Mouse (Mus musculus) embryonic facial prominence, embryonic 13.5 days (tissue): ENCODE results near the gene Spata13. TPM values are rescaled to one million over a fixed set of nuclear protein-coding genes. Genes with fewer than 3 reads are reported as not detected.

Experiments
- ATAC-seq: fragments of 200-750 bp; cut with Nextera tagmentation; 2 replicates; pipeline ENCODE4 v1.8.0; 2017; ENCODE audit warnings: low read depth; ENCODE audit not compliant: insufficient number of reproducible peaks, insufficient read depth, low FRiP score, low TSS enrichment
- H3K27ac ChIP-seq: fragments of 300-500 bp; sonication (generic); 2 replicates; pipeline ENCODE4 v1.5.1; 2015; ENCODE audit warnings: moderate library complexity, mild to moderate bottlenecking, inconsistent platforms
- H3K27me3 ChIP-seq: fragments of 300-500 bp; sonication (generic); 2 replicates; pipeline ENCODE4 v1.6.1; 2015; ENCODE audit warnings: mild to moderate bottlenecking, inconsistent platforms
- H3K36me3 ChIP-seq: fragments of 300-500 bp; sonication (generic); 2 replicates; pipeline ENCODE4 v1.6.1; 2015; ENCODE audit warnings: mild to moderate bottlenecking, inconsistent platforms
- H3K4me1 ChIP-seq: fragments of 300-500 bp; sonication (generic); 2 replicates; pipeline ENCODE4 v1.6.1; 2015; ENCODE audit warnings: inconsistent platforms
- H3K4me2 ChIP-seq: fragments of 300-500 bp; sonication (generic); 2 replicates; pipeline ENCODE4 v1.6.1; 2015; ENCODE audit warnings: moderate library complexity, mild to moderate bottlenecking, inconsistent platforms
- H3K4me3 ChIP-seq: fragments of 300-500 bp; sonication (generic); 2 replicates; pipeline ENCODE4 v1.5.1; 2015; ENCODE audit warnings: mild to moderate bottlenecking, inconsistent platforms
- H3K9ac ChIP-seq: fragments of 300-500 bp; sonication (generic); 2 replicates; pipeline ENCODE4 v1.6.1; 2015; ENCODE audit warnings: mild to moderate bottlenecking, inconsistent platforms
- H3K9me3 ChIP-seq: fragments of 300-500 bp; sonication (generic); 2 replicates; pipeline ENCODE4 v1.6.1; 2016; ENCODE audit warnings: inconsistent platforms
- WGBS: fragments of 180-500 bp; shearing (Covaris S2); methylation state at CpG from one replicate; pipeline ENCODE4 v1.1.7; 2015; ENCODE audit warnings: mixed read lengths; 5-methylcytosine and 5-hydroxymethylcytosine counted together
- polyA plus RNA-seq: library from polyadenylated mRNA; unstranded; fragments of >200 nt; fragmentation: Nextera tagmentation; extraction: Ambion mirVana; gene quantifications from 2 replicates; pipeline ENCODE4 v1.2.1, GENCODE M21; 2015

The Spata13 gene
- polyA plus RNA-seq, 1 experiment from 2014 or later, result 15.8 TPM

- H3K4me3 ChIP-seq, result no peak overlapping the region
- no peak for ATAC-seq
- H3K9me3 ChIP-seq, result no peaks in the 10 kb centered on the region
- peaks cover 66% of the 10 kb centered on the region for H3K4me1 ChIP-seq
- WGBS, result 38% methylated on average over 6 of the region's 6 CpGs
- 0 out of 2 replicates have a peak, but pooled peaks cover 3% of the 10 kb centered on the region for H3K36me3 ChIP-seq
- no peak overlapping the region for H3K4me2 ChIP-seq
- no peaks in the 10 kb centered on the region for H3K27me3 ChIP-seq
- peak overlapping the region; percentile 48; the same call in 1 of the 2 replicates for H3K27ac ChIP-seq
- no peak overlapping the region for H3K9ac ChIP-seq
Observed at GRCm38 (mm10) chr14:60732081-60732480, 98.3 kb downstream of the Spata13 start.

GRCm38 (mm10) chr14:60732787-60733186 is 99.0 kb downstream of the Spata13 start:
- H3K4me2 ChIP-seq, result peak overlapping the region; percentile 52
- H3K4me3 ChIP-seq, result peak overlapping the region; percentile 19
- no peak for ATAC-seq
- H3K4me1 ChIP-seq, result peaks cover 66% of the 10 kb centered on the region
- H3K9ac ChIP-seq, result peak overlapping the region; percentile 56
- no peaks in the 10 kb centered on the region for H3K9me3 ChIP-seq
- WGBS, result 4% methylated on average over 16 of the region's 16 CpGs
- H3K27ac ChIP-seq, result peak overlapping the region; percentile 78
- H3K27me3 ChIP-seq, result no peaks in the 10 kb centered on the region
- 0 out of 2 replicates have a peak, but pooled peaks cover 3% of the 10 kb centered on the region for H3K36me3 ChIP-seq

- H3K27ac ChIP-seq, result peak overlapping the region; percentile 78
- H3K36me3 ChIP-seq, result 0 out of 2 replicates have a peak, but pooled peaks cover 3% of the 10 kb centered on the region
- H3K9me3 ChIP-seq, result no peaks in the 10 kb centered on the region
- WGBS, result 46% methylated on average over 4 of the region's 4 CpGs
- no peak for ATAC-seq
- peak overlapping the region; percentile 4; the same call in 1 of the 2 replicates for H3K9ac ChIP-seq
- H3K4me3 ChIP-seq, result no peak overlapping the region
- H3K4me2 ChIP-seq, result peak overlapping the region; percentile 52
- peaks cover 62% of the 10 kb centered on the region for H3K4me1 ChIP-seq
- no peaks in the 10 kb centered on the region for H3K27me3 ChIP-seq
Observed at GRCm38 (mm10) chr14:60733706-60734105, 99.9 kb downstream of the Spata13 start.

GRCm38 (mm10) chr14:60735206-60735605 is 101.4 kb downstream of the Spata13 start:
- Histone ChIP-seq H3K4me1 (peaks cover 65% of the 10 kb centered on the region), H3K4me2 (no peak overlapping the region), H3K9me3 (no peaks in the 10 kb centered on the region), H3K4me3 (no peak overlapping the region), H3K36me3 (no peaks in the 10 kb centered on the region), H3K9ac (0 out of 2 replicates have a peak overlapping the region, but pooled peaks have one; percentile 27), H3K27me3 (no peaks in the 10 kb centered on the region), H3K27ac (no peak overlapping the region)
- 70% methylated on average over 5 of the region's 5 CpGs for WGBS
- no peak for ATAC-seq

- ATAC-seq, result no peak
- H3K4me1 ChIP-seq, result peaks cover 73% of the 10 kb centered on the region
Observed at GRCm38 (mm10) chr14:60735848-60736547, 102.2 kb downstream of the Spata13 start.

GRCm38 (mm10) chr14:60736591-60737192 is 102.9 kb downstream of the Spata13 start:
- H3K27ac ChIP-seq, result peak overlapping the region; percentile 90
- no peaks in the 10 kb centered on the region for H3K36me3 ChIP-seq
- 6% methylated on average over 4 of the region's 4 CpGs for WGBS
- H3K9me3 ChIP-seq, result no peaks in the 10 kb centered on the region
- no peaks in the 10 kb centered on the region for H3K27me3 ChIP-seq
- ATAC-seq, result peak; percentile 65
- H3K4me3 ChIP-seq, result no peak overlapping the region
- H3K4me2 ChIP-seq, result peak overlapping the region; percentile 33
- 0 out of 2 replicates have a peak overlapping the region, but pooled peaks have one; percentile 32 for H3K9ac ChIP-seq
- H3K4me1 ChIP-seq, result peaks cover 79% of the 10 kb centered on the region

More at GRCm38 (mm10) chr14:60735848-60736547, 102.2 kb downstream of the Spata13 start:
- 52% methylated on average over 13 of the region's 13 CpGs for WGBS
- no peaks in the 10 kb centered on the region for H3K36me3 ChIP-seq
- H3K9ac ChIP-seq, result 0 out of 2 replicates have a peak overlapping the region, but pooled peaks have one; percentile 32
- peak overlapping the region; percentile 90 for H3K27ac ChIP-seq
- H3K4me3 ChIP-seq, result no peak overlapping the region
- no peaks in the 10 kb centered on the region for H3K9me3 ChIP-seq
- H3K27me3 ChIP-seq, result no peaks in the 10 kb centered on the region
- peak overlapping the region; percentile 33; the same call in 1 of the 2 replicates for H3K4me2 ChIP-seq

GRCm38 (mm10) chr14:60737202-60737611 is 103.4 kb downstream of the Spata13 start:
- H3K4me2 ChIP-seq, result 0 out of 2 replicates have a peak overlapping the region, but pooled peaks have one; percentile 33
- H3K4me1 ChIP-seq, result peaks cover 79% of the 10 kb centered on the region
- H3K4me3 ChIP-seq, result no peak overlapping the region
- H3K36me3 ChIP-seq, result no peaks in the 10 kb centered on the region
- H3K9ac ChIP-seq, result no peak overlapping the region
- WGBS, result 31% methylated on average over 7 of the region's 7 CpGs
- no peak for ATAC-seq
- no peaks in the 10 kb centered on the region for H3K9me3 ChIP-seq
- H3K27me3 ChIP-seq, result no peaks in the 10 kb centered on the region
- peak overlapping the region; percentile 90 for H3K27ac ChIP-seq

GRCm38 (mm10) chr14:60738434-60738938 is 104.7 kb downstream of the Spata13 start:
- no peaks in the 10 kb centered on the region for H3K36me3 ChIP-seq
- H3K9ac ChIP-seq, result no peak overlapping the region
- no peak overlapping the region for H3K4me3 ChIP-seq
- H3K9me3 ChIP-seq, result no peaks in the 10 kb centered on the region
- ATAC-seq, result no peak
- no peak overlapping the region for H3K4me2 ChIP-seq
- no peaks in the 10 kb centered on the region for H3K27me3 ChIP-seq
- peaks cover 75% of the 10 kb centered on the region for H3K4me1 ChIP-seq
- 63% methylated on average over 10 of the region's 10 CpGs for WGBS
- peak overlapping the region; percentile 57 for H3K27ac ChIP-seq

- Histone ChIP-seq H3K4me1 (peaks cover 71% of the 10 kb centered on the region), H3K27me3 (no peaks in the 10 kb centered on the region), H3K9ac (no peak overlapping the region), H3K4me3 (no peak overlapping the region), H3K27ac (peak overlapping the region; percentile 63; the same call in 1 of the 2 replicates), H3K4me2 (no peak overlapping the region), H3K9me3 (no peaks in the 10 kb centered on the region), H3K36me3 (no peaks in the 10 kb centered on the region)
- 13% methylated on average over 7 of the region's 9 CpGs for WGBS
- ATAC-seq, result no peak
Observed at GRCm38 (mm10) chr14:60739155-60739554, 105.4 kb downstream of the Spata13 start.

- 72% methylated on average over 12 of the region's 12 CpGs for WGBS
- no peak overlapping the region for H3K4me3 ChIP-seq
- no peaks in the 10 kb centered on the region for H3K36me3 ChIP-seq
- ATAC-seq, result no peak
- H3K4me2 ChIP-seq, result no peak overlapping the region
- H3K9me3 ChIP-seq, result no peaks in the 10 kb centered on the region
- H3K9ac ChIP-seq, result no peak overlapping the region
- H3K27me3 ChIP-seq, result no peaks in the 10 kb centered on the region
- H3K27ac ChIP-seq, result peak overlapping the region; percentile 63; the same call in 1 of the 2 replicates
- H3K4me1 ChIP-seq, result peaks cover 70% of the 10 kb centered on the region
Observed at GRCm38 (mm10) chr14:60739616-60740015, 105.8 kb downstream of the Spata13 start.

GRCm38 (mm10) chr14:60740507-60740906 is 106.7 kb downstream of the Spata13 start:
- Histone ChIP-seq H3K4me1 (peaks cover 63% of the 10 kb centered on the region), H3K4me2 (no peak overlapping the region), H3K9ac (no peak overlapping the region), H3K4me3 (no peak overlapping the region), H3K27me3 (no peaks in the 10 kb centered on the region), H3K27ac (peak overlapping the region; percentile 71; the same call in 1 of the 2 replicates), H3K9me3 (no peaks in the 10 kb centered on the region), H3K36me3 (no peaks in the 10 kb centered on the region)
- ATAC-seq, result no peak
- WGBS, result 82% methylated on average over 5 of the region's 5 CpGs
